Mouse (Mus musculus) heart, adult 11 months (tissue): ENCODE results near the gene Arf5.

Source experiments
- DNase-seq: peaks from one replicate; pipeline ENCODE4 v3.0.0; 2022

The Arf5 gene

GRCm38 (mm10) chr6:28423313-28423712, at the start of gene Arf5:
Gene Arf5 (plus strand): TSS chr6:28423560.
- DNase-seq: peak; percentile 99

GRCm38 (mm10) chr6:28381983-28382382, 41.4 kb upstream of the Arf5 start:
- no peak for DNase-seq

GRCm38 (mm10) chr6:28385169-28385568, 38.2 kb upstream of the Arf5 start:
- DNase-seq: no peak

GRCm38 (mm10) chr6:28389038-28389437, 34.3 kb upstream of the Arf5 start:
- DNase-seq: no peak

GRCm38 (mm10) chr6:28396051-28396852, 27.1 kb upstream of the Arf5 start:
- DNase-seq: peak; percentile 65

GRCm38 (mm10) chr6:28396853-28397457, 26.4 kb upstream of the Arf5 start:
- DNase-seq: peak; percentile 72

- peak; percentile 85 for DNase-seq
Observed at GRCm38 (mm10) chr6:28397681-28398203, 25.6 kb upstream of the Arf5 start, which contains the start of gene Zfp800. Gene Zfp800 (minus strand): TSS chr6:28398005.

- DNase-seq: peak; percentile 22
Observed at GRCm38 (mm10) chr6:28398726-28399125, 24.6 kb upstream of the Arf5 start.

- DNase-seq: peak; percentile 48
Observed at GRCm38 (mm10) chr6:28399791-28400190, 23.6 kb upstream of the Arf5 start.

- peak; percentile 97 for DNase-seq
Observed at GRCm38 (mm10) chr6:28410053-28410452, 13.3 kb upstream of the Arf5 start.

GRCm38 (mm10) chr6:28411236-28411635, 12.1 kb upstream of the Arf5 start:
- DNase-seq: no peak

GRCm38 (mm10) chr6:28416981-28417380, 6.4 kb upstream of the Arf5 start:
- DNase-seq: peak; percentile 95

- peak; percentile 99 for DNase-seq
Observed at GRCm38 (mm10) chr6:28418449-28418848, 4.9 kb upstream of the Arf5 start.

GRCm38 (mm10) chr6:28419673-28420072, 3.7 kb upstream of the Arf5 start:
- peak; percentile 84 for DNase-seq

GRCm38 (mm10) chr6:28420361-28420760, 3.0 kb upstream of the Arf5 start:
- DNase-seq: peak; percentile 93

GRCm38 (mm10) chr6:28420865-28421264, 2.5 kb upstream of the Arf5 start:
- DNase-seq: peak; percentile 92

- DNase-seq: peak; percentile 99
Observed at GRCm38 (mm10) chr6:28421469-28422000, 1.8 kb upstream of the Arf5 start.

GRCm38 (mm10) chr6:28422651-28423290, 589 bp upstream of the Arf5 start:
- DNase-seq: peak; percentile 86

- DNase-seq: no peak
Observed at GRCm38 (mm10) chr6:28423767-28424695, 671 bp downstream of the Arf5 start.

GRCm38 (mm10) chr6:28425019-28425418, 1.7 kb downstream of the Arf5 start:
- DNase-seq: peak; percentile 91

- no peak for DNase-seq
Observed at GRCm38 (mm10) chr6:28427096-28427839, 3.9 kb downstream of the Arf5 start, which contains the start of gene Fscn3. Gene Fscn3 (plus strand): TSS chr6:28427789.
